Mouse (Mus musculus): ENCODE measurements around the gene Hsf2bp. TPM values are rescaled to one million over a fixed set of nuclear protein-coding genes. Genes with fewer than 3 reads are reported as not detected.

Hsf2bp gene
- polyA plus RNA-seq, 1 experiment from 2014 or later, result 0.99 TPM

GRCm38 (mm10) chr17:31905201-31905790, 130.9 kb downstream of the Hsf2bp start:
- Histone ChIP-seq H3K4me2 (replicated peaks; ENCODE audit: low read depth, low read length) (no peak overlapping the region), H3K9me3 (ENCODE audit: low read length) (no peaks in the 10 kb centered on the region), H3K36me3 (ENCODE audit: insufficient read depth, low read length) (no peaks in the 10 kb centered on the region), H3K27me3 (ENCODE audit: insufficient read depth, low read length) (no peaks in the 10 kb centered on the region), H3K27ac (ENCODE audit: low read length) (peak overlapping the region; percentile 85), H3K4me3 (ENCODE audit: low read length) (no peak overlapping the region), H3K9ac (replicated peaks; ENCODE audit: low read length) (peak overlapping the region; percentile 49), H3K4me1 (ENCODE audit: insufficient read depth, low read length) (no peaks in the 10 kb centered on the region)
- WGBS, result 79% methylated on average over 9 of the region's 9 CpGs
- no peak for ATAC-seq (ENCODE audit: low FRiP score, low TSS enrichment)

DNA sequence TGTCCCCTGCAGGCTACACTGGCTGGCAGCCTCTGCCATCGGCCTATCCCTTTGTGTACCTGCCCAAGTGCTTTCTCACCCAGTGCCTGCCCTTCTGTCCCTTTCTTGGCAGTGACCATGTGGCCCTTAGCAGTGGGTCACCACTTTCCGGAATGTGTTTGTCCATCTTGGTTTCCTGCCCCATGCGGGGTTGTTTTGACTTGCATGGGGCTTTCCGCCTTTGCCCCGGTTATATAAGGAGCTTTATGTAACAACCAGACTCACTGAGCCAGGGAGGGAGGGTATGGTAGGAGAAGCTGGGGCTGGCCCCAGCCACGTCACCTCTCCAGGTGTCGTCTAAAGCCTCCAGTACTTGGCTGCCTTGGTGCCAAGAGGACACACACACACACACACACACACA, 132.1 kb downstream of the Hsf2bp start:
- no peak overlapping the region for H3K27ac ChIP-seq (ENCODE audit: low read length)
- H3K4me3 ChIP-seq (ENCODE audit: low read length), result no peak overlapping the region
- H3K36me3 ChIP-seq (ENCODE audit: insufficient read depth, low read length), result no peaks in the 10 kb centered on the region
- no peaks in the 10 kb centered on the region for H3K9me3 ChIP-seq (ENCODE audit: low read length)
- no peak overlapping the region for H3K4me2 ChIP-seq (replicated peaks; ENCODE audit: low read depth, low read length)
- ATAC-seq (ENCODE audit: low FRiP score, low TSS enrichment), result no peak
- no peaks in the 10 kb centered on the region for H3K27me3 ChIP-seq (ENCODE audit: insufficient read depth, low read length)
- 85% methylated on average over 7 of the region's 7 CpGs for WGBS
- no peak overlapping the region for H3K9ac ChIP-seq (replicated peaks; ENCODE audit: low read length)
- H3K4me1 ChIP-seq (ENCODE audit: insufficient read depth, low read length), result no peaks in the 10 kb centered on the region

- H3K27me3 ChIP-seq (ENCODE audit: insufficient read depth, low read length), result no peaks in the 10 kb centered on the region
- 62% methylated on average over 3 of the region's 3 CpGs for WGBS
- no peaks in the 10 kb centered on the region for H3K9me3 ChIP-seq (ENCODE audit: low read length)
- no peak overlapping the region for H3K4me3 ChIP-seq (ENCODE audit: low read length)
- no peak overlapping the region for H3K4me2 ChIP-seq (replicated peaks; ENCODE audit: low read depth, low read length)
- ATAC-seq (ENCODE audit: low FRiP score, low TSS enrichment), result no peak
- H3K27ac ChIP-seq (ENCODE audit: low read length), result no peak overlapping the region
- no peak overlapping the region for H3K9ac ChIP-seq (replicated peaks; ENCODE audit: low read length)
- H3K36me3 ChIP-seq (ENCODE audit: insufficient read depth, low read length), result no peaks in the 10 kb centered on the region
- H3K4me1 ChIP-seq (ENCODE audit: insufficient read depth, low read length), result no peaks in the 10 kb centered on the region
Observed at GRCm38 (mm10) chr17:31902630-31903198, 133.4 kb downstream of the Hsf2bp start.

DNA sequence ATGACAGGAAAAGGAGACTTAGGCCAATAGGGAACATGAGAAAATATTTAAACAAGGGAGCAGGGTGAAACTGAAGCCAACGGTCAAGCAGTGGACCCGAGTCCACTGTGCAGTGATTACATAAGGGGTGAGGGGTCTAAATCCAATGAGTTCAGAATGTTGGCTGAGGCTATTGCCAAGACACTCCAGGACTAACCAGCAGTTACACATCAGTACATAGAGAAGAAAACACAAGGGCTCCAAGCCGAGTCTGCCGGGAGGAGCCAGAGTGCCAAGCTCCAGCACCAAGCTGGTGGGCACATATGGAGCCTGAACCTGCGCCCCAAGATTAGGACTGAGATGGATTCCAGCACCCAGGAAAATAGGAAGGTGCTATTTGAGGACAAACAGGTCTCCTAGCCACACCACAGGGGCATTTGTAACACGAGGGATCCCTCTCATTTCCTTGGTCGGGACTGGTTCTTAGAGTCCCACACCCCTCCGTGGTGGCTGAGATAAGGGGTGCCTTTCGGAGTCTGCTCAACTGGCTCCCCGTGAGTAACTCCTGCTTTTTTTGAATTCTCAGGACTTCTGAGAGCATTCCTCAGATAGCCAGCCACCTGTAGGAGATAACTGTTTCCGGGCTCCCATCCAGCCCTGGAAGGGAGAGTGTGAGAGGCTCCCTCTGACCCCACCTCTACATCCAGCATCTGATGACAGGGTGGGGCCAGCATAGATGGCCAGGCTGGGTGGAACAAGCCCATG, 134.5 kb downstream of the Hsf2bp start:
- Histone ChIP-seq H3K9ac (replicated peaks; ENCODE audit: low read length) (no peak overlapping the region), H3K27me3 (ENCODE audit: insufficient read depth, low read length) (no peaks in the 10 kb centered on the region), H3K9me3 (ENCODE audit: low read length) (no peaks in the 10 kb centered on the region), H3K4me3 (ENCODE audit: low read length) (no peak overlapping the region), H3K4me2 (replicated peaks; ENCODE audit: low read depth, low read length) (no peak overlapping the region), H3K27ac (ENCODE audit: low read length) (peak overlapping the region; percentile 41; the same call in 1 of the 2 replicates), H3K36me3 (ENCODE audit: insufficient read depth, low read length) (no peaks in the 10 kb centered on the region), H3K4me1 (ENCODE audit: insufficient read depth, low read length) (no peaks in the 10 kb centered on the region)
- 55% methylated on average over 11 of the region's 11 CpGs for WGBS
- ATAC-seq (ENCODE audit: low FRiP score, low TSS enrichment), result peak; percentile 71; the same call in 1 of the 2 replicates

DNA sequence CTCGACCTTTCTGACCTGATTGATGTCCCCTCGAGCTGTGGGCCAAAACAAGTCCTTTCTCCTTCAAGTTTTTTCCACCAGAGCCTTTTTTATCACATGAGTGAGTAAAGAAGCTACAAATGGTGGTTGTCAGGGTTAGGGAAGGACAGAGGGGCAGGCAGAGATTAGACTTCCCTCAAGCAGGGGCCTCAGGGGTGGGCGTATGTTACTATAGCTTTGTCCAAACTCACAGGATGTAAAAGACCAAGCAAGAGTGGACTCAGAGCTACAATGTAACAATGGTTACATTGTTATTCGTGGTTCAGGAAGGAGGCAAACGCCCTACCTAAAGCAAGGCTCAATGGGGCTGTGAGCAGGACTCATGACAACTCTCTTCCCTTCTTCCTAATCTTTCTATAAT, 137.2 kb downstream of the Hsf2bp start:
- Histone ChIP-seq H3K9ac (replicated peaks; ENCODE audit: low read length) (no peak overlapping the region), H3K4me1 (ENCODE audit: insufficient read depth, low read length) (peaks cover under 1% of the 10 kb centered on the region; the same call in 1 of the 2 replicates), H3K36me3 (ENCODE audit: insufficient read depth, low read length) (no peaks in the 10 kb centered on the region), H3K27me3 (ENCODE audit: insufficient read depth, low read length) (no peaks in the 10 kb centered on the region), H3K27ac (ENCODE audit: low read length) (no peak overlapping the region), H3K9me3 (ENCODE audit: low read length) (no peaks in the 10 kb centered on the region), H3K4me2 (replicated peaks; ENCODE audit: low read depth, low read length) (no peak overlapping the region), H3K4me3 (ENCODE audit: low read length) (no peak overlapping the region)
- 69% methylated on average over 5 of the region's 5 CpGs for WGBS
- ATAC-seq (ENCODE audit: low FRiP score, low TSS enrichment), result no peak

GRCm38 (mm10) chr17:31897186-31897793, 138.9 kb downstream of the Hsf2bp start:
- Histone ChIP-seq H3K4me3 (ENCODE audit: low read length) (no peak overlapping the region), H3K4me1 (ENCODE audit: insufficient read depth, low read length) (peaks cover 17% of the 10 kb centered on the region), H3K4me2 (replicated peaks; ENCODE audit: low read depth, low read length) (no peak overlapping the region), H3K9ac (replicated peaks; ENCODE audit: low read length) (no peak overlapping the region), H3K36me3 (ENCODE audit: insufficient read depth, low read length) (no peaks in the 10 kb centered on the region), H3K9me3 (ENCODE audit: low read length) (no peaks in the 10 kb centered on the region), H3K27ac (ENCODE audit: low read length) (no peak overlapping the region), H3K27me3 (ENCODE audit: insufficient read depth, low read length) (no peaks in the 10 kb centered on the region)
- no peak for ATAC-seq (ENCODE audit: low FRiP score, low TSS enrichment)
- 73% methylated on average over 4 of the region's 4 CpGs for WGBS

GRCm38 (mm10) chr17:31896751-31897150, 139.4 kb downstream of the Hsf2bp start:
- Histone ChIP-seq H3K27me3 (ENCODE audit: insufficient read depth, low read length) (no peaks in the 10 kb centered on the region), H3K27ac (ENCODE audit: low read length) (no peak overlapping the region), H3K4me3 (ENCODE audit: low read length) (no peak overlapping the region), H3K4me2 (replicated peaks; ENCODE audit: low read depth, low read length) (no peak overlapping the region), H3K36me3 (ENCODE audit: insufficient read depth, low read length) (no peaks in the 10 kb centered on the region), H3K9me3 (ENCODE audit: low read length) (no peaks in the 10 kb centered on the region), H3K4me1 (ENCODE audit: insufficient read depth, low read length) (peaks cover 22% of the 10 kb centered on the region), H3K9ac (replicated peaks; ENCODE audit: low read length) (no peak overlapping the region)
- 64% methylated on average over 3 of the region's 3 CpGs for WGBS
- ATAC-seq (ENCODE audit: low FRiP score, low TSS enrichment), result no peak

GRCm38 (mm10) chr17:31896311-31896710, 139.8 kb downstream of the Hsf2bp start:
- 82% methylated on average over 7 of the region's 7 CpGs for WGBS

More at GRCm38 (mm10) chr17:31896311-31896710, 139.8 kb downstream of the Hsf2bp start:
- H3K4me2 ChIP-seq (replicated peaks; ENCODE audit: low read depth, low read length), result no peak overlapping the region
- H3K36me3 ChIP-seq (ENCODE audit: insufficient read depth, low read length), result no peaks in the 10 kb centered on the region
- no peak for ATAC-seq (ENCODE audit: low FRiP score, low TSS enrichment)
- peaks cover 26% of the 10 kb centered on the region for H3K4me1 ChIP-seq (ENCODE audit: insufficient read depth, low read length)
- H3K9ac ChIP-seq (replicated peaks; ENCODE audit: low read length), result no peak overlapping the region
- H3K9me3 ChIP-seq (ENCODE audit: low read length), result no peaks in the 10 kb centered on the region
- no peak overlapping the region for H3K27ac ChIP-seq (ENCODE audit: low read length)
- H3K27me3 ChIP-seq (ENCODE audit: insufficient read depth, low read length), result no peaks in the 10 kb centered on the region
- H3K4me3 ChIP-seq (ENCODE audit: low read length), result no peak overlapping the region

All from kidney, embryonic 16.5 days (tissue).